Mouse (Mus musculus) right cerebral cortex, postnatal 36 days (tissue): Measurements from ENCODE around the gene Muc13.

Experiments
- DNase-seq, 2 experiments: peaks; one replicate each; pipeline ENCODE4 v3.0.0; 2022; ENCODE audit warnings: low spot score in 2 of 2, mixed read lengths in 1 of 2

Muc13 gene

DNA sequence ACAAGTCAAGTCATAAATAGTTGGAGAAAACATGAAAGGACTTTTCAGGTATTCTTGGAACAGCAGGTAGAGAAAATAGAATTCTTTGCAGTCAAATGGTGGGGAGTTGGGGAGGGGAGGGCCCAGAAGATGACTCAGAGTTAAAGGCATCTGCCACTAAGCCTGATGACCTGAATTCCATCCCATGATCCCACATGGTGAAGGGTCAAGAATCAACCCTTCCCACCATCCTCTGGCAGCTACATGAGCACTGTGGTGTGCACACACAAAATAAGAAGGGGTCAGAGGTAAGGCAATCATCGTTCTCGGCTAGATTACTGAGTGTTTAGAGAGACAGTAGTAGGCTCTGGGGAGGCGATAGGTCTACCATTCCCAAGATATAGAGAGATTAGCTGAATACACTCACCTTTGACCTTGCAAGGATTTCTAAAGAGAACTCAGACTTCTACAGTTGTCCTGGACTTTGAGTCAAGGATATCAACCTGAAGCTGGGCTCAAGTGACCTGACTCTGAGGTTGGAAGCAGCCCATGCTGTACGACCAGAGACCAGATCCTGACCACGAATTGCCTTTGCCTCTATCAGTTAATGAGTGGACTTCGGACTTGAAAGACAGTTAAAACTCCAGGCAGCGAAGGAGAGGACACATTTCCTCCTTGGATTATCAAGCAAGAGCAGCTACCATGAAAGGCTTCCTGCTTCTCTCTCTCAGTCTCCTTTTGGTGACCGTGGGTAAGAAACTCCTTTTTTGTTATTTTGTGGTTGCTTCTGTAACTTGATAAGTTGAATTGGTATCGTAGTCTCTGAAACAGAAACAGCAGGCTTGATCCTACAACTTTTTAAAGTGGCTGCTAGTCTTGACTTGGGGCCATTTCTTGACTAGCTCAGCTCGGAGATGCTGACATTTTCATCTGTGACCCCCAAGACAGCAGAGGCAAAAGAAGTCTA, at the start of gene Muc13:
TSS of gene Muc13 (plus strand) at position 192 of the 946 bp plus-strand sequence.
- no peak for DNase-seq

DNA sequence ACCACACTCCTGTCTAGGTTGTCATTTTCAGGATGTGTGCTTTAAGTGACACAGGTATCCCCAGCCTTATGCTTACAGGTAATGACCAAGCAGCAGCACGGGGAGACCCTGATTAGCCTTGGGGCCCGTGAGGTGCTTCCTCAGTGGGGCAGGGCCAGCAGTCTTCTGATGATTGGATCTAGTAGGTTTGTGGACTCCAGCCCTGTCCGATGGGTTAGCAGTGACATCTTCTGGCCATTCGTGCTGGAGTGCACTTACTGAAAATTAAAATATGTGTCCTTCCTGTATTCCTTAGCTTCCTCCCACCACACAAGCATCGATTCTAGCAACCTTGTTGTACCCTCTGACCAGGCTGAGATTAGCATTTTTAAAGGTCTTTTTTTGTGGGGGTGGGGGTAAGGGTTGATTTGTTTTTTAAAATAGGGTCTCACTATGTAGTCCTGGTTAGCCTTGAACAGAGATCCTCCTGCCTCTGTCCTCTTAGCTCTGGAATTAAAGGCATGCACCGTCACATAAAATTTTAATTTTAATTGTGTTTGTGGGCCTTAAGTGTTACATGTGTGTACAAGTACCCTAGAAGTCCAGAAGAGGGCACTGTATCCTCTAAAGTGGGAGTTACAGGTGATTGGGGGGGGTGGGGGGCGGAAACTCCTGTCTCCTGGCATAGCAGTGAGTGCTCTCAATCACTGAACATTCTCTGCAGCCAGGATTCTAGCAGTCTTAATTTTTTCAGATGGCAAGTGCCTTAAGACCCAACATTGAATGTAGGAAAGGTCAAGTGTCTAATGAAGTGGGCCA, 49.0 kb upstream of the Muc13 start:
- DNase-seq = peak in 1 of 2 experiments; percentile 42

DNA sequence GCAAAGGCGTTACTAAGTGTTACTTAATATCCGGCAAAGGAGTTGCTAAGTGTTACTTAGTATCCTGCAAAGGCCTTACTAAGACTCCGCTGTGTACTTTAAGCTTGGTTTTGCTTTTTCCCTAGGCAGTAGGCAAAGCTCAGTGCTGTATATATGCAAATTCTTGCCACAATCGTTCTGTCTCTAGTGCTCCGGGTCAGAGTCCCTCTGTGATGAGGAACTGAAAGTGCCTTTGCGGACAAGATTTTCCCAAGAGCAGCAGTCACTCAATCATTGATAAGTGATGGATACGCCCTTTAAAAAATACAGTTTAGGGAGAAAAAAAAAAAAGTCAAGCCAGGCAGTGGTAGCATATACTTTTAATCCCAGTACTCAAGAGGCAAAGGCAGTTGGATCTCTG, 48.4 kb upstream of the Muc13 start:
- no peak for DNase-seq

DNA sequence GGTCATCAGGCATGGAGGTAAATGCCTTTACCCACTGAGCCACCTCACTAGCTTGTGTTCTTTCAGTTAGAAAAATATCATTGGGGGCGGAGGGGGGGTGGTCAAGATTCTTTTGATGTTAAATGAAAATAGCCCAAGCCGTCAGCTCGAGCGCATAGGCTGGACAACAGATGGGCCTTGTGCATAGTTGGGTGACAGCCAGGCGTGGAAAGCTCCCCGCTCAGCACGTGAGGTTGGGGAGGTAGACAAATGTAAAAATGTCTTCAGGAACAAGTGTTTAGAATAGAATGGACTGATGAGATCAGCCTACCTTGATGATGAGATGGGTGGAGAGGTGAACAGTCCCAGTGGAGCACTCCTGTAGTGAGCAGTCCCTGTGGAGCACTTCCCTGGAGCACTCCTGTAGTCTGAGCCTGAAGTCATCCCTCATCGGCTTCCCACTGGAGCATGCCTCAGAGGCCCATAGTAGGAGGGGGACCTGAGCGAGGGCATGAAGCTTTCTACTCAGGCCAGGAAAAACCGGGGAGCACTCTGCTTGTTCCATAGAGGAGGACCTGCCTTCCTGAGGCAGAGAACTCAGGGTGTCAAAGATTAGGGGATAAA, 47.7 kb upstream of the Muc13 start:
- DNase-seq = peak in 1 of 2 experiments; percentile 34

DNA sequence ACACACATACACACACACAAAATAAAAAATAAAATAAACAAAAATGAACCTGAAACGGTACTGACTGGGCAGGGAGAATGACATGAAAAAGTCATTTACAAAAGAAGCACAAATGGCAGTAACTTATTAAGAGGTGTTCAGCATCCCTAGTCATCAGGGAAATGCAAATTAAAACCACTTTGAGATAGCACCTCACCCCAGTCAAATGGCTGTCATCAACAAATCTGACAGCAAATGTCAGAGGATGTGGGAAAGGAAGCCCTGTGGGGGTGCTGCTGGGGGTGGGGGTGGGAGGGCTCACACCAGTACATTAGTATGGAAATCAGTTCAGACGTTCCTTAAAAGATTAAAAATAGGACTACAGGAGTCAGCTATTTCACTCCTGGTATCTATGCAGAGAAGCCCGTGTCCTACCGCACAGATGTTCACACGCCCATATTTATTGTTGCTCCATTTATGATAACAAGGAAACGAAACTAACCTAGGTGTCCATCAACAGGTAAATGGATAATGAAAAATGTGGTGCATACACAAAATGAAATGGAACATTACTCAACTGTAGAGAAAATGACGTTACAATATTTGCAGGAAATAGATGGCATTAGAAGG, 46.4 kb upstream of the Muc13 start:
- no peak for DNase-seq

DNA sequence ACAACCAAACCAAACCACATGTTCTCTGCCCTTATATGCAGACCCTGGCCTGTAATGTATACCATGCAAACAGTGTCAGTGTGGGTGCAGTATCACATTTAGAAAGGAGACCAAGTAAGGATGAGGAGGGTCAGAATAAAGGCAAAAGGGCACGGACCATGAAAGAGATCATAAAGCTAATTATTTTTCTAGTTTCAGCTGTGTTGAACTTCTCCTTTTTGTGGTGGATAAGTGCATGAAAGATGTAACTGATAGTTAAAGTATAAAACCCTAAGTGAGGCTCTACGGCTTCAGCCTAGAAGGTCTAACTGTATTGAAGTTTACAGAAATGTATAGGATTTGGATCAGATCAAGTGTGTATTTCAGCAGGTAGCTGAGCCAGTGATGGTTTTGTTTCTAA, 45.8 kb upstream of the Muc13 start:
- DNase-seq = no peak

DNA sequence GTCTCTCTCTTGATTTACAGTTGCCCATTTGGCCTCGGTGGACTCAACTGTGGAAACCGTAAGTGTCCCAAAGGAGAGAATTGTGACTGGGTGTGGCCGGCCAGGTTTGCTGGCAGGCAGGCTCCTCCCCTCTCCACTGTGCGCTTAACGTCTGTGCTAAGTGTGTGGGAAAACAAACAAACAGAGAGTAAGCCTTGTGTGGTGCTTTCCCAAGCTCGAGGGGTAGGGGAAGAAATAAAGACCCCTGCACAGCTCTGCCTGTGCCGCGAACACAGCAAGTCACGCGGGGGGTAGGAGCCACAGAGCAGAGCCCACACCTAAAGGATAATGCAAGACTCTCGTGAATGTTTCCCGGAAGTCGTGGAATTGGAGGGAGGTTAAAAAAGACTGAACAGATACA, 42.7 kb upstream of the Muc13 start:
- DNase-seq = no peak

DNA sequence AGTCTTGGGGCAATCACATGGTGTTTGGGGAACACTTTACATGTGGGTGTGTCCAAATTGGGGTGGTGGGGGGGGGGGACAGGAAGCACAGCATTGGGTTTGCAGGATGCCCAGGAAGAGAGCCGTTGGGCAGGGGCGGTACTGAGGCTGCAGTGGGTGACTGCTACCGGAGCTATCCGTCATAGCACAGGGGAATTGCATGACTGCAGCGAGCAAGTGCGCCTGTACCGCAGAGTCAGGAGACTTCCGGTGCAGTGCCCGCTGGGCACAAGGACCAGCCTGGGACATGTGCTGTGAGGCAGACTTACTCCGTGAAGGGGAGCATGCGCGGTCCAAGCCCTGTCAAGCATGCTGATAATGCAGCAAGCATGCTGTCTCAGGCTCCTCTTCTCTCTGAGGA, 42.2 kb upstream of the Muc13 start:
- no peak for DNase-seq

DNA sequence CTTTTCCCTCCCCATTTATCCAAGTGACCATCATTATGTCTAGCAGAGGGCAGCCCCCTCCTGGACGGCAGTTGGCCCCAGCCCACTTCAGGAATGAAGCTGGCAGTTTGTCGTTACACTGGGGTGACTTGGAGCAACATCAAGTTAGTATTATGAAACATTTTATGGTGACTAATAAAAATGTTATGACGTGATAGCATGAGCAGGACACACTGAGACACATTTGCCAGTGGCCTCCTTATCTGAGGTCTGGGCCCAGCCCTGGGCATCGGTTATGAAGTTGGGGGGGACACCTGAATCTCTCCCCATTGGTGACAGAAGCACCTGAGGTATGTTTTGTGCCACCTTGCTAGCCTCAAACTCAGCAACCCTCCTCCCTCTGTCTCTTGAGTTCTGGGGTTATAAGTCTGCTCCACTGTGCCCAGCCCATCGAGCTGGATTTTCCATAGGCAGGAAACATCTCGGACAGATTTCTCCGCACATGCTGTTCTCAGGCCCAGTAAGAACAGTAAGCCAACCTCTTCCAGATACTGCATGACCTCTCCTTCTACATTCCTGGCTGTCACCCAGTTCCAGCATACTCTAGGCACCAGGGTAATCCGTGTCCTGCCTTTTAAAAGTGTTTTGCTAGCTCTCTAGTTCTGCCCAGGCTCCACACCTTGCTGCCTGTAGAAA, 40.8 kb upstream of the Muc13 start:
- no peak for DNase-seq

DNA sequence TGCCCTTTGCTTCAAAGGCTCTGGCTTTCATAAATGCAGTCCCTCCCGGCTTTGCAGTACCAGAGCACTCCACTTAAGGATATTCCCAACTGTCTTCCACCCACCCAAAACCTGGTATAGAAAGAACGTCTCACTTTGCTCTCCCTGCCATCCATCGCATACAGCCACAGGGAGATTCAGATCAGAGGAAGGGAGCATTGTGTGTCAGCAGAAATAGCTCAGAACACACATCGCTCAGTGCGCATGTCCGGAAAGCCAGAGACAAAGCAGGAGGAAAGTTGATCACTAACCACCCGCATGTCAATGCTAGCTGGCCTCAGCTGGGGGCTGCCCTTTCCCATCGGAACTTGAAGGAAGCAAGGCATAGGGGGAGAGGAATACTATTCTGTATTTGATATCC, 38.5 kb upstream of the Muc13 start:
- DNase-seq = peak in 1 of 2 experiments; percentile 53

DNA sequence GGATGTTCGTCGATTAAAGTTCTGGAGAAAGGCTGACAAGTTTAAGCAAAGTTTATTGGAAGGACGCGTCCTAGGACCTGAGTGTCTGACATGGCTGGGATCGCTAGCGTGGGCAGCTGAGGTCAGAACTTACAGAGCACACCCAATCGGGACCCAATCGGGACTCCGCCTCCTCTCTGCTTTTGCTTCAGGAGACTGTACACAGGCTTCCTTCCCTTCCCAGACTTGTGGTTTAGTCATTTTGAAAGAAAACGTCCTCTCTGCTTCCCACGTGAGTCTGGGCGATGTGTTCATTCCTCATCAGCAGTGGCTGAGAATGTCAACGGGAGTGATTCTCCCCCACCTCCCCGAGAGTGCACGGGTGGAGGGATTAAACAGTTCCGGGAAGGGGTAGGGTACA, 37.9 kb upstream of the Muc13 start:
- no peak for DNase-seq

DNA sequence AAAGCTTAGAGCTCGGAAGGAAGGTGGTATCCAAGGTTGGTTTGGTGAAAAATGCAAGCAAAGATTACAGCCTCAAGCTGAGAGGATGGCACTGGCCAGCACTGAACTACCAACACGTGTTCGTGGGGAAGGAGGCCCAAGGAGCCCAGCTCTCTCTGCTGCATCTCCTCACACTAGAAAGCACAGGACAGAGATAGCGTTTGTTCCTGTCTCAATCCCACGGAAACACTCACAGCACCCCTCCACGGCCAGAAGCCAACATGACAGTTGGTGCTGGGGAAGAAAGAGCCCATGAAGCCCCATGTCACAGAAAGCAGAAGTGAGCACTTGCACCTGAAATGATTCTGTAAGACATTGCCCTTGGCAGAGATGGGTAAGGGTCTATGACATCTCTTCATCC, 37.4 kb upstream of the Muc13 start:
- DNase-seq = no peak

DNA sequence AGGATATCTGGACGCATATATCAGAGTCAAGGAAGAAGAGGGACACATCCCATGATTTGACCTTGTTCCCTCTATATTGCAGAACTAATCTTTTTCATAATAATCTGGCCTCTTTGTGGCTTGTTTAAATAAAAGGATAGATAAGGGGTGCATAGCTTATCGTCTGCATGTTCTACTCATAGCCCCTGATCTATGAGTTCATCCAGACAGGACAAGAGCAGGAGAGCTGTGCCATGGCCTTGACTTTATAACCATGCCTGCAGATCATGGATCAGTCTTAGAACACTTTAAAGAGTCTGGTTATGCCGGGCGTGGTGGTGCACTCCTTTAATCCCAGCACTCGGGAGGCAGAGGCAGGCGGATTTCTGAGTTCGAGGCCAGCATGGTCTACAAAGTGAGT, 34.6 kb upstream of the Muc13 start:
- DNase-seq = no peak

DNA sequence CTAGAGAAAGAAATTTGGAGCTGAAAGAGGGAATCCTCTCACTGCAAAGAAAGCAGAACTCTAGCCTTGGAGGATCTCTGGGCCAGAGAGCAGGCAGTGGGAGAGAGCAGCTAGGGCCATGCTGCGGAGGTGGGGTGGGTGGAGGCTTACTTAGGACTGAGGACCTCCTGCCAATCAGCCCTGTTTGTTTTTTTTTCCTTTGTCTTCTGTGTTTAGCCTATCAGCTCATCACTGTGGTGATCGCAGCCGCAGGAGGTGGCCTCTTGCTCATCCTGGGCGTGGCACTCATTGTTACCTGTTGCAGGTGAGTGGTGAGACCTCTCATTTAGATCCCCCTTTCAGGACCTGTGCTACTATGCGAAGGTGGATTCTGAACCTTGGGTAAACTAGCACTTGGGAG, 33.3 kb upstream of the Muc13 start:
- DNase-seq = no peak

DNA sequence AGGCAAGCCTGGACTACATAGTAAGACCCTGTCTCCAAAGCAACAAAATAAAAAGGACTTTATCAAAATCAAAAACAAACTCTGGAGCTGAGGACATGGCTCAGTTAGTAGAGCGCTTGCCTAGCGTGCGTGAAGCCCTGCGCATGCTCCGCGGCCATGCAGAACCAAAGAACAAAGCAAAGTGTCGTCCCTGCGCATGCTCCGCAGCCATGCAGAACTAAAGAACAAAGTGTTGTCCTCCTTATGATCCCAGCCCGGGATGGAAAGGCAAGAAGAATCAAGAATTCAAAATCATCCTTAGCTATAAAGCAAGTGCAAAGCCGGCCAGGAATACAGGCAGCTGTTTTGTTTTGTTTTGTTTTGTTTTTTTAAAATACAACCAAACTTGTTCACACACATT, 32.8 kb upstream of the Muc13 start:
- DNase-seq = no peak

DNA sequence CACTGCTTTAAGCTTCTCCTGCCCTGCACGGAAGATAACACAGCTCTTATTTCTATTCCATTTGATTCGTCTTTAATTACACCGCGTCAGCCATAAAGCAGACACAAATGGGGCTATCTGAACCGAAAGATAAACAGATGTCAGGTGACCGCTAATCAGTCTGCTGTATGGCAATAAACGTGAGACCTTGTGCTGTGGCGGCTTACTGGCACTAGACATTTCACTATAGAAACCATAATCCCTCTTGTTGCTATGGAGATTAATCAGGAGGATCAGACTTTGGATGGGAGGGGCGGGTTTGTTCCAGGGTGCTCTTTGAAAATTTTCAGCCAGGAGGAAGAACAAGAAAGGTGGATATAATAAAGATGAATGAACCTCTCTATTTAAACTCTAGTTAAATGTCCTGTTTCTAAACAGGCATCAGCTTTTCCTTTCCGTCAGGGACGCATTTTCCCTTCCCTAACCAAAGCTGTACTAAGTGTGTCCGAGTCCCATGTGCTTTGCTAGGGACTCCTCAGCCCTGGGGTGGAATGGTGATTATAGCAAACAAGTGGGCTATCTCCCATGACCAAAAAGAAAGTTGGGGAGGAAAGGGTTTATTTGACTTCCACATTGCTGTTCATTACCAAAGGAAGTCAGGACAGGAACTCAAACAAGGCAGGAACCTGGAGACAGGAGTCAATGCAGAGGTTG, 29.2 kb upstream of the Muc13 start:
- no peak for DNase-seq

DNA sequence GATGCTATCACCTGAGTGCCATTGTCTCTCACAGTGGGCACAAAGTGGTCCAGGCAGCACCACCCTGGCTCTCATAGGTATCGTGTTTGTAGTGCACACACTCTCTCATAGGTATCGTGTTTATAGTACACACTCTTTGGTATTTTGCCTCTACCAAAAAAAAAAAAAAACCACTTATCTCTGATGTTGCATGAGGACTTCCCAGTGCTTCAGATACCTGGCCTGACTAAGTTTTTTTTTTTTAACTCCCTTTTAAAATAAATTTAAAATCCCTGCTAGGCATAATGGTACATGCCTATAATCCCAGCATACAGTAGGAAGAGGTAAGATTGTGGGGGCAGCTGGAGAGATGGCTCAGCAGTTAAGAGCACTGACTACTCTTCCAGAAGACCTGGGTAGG, 28.4 kb upstream of the Muc13 start:
- DNase-seq = no peak

DNA sequence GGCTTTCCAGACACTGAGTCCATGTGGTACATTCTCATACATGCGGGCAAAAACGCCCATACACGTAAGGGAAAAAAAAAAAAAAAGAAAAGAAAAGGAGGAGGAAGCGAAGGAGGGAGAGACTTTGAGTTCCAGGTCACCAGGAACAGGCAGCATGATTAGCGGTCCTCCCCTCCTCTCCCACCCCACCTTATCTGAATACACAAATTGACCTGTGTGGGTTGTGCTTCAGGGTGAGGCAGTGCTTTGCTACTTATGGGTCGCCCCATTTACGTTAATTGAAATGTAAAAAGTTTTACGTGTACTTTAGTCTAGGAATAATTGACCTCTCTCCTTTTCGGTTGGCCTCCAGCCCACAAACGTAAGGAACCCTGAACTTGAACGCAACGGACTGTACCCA, 27.5 kb upstream of the Muc13 start:
- DNase-seq = no peak

DNA sequence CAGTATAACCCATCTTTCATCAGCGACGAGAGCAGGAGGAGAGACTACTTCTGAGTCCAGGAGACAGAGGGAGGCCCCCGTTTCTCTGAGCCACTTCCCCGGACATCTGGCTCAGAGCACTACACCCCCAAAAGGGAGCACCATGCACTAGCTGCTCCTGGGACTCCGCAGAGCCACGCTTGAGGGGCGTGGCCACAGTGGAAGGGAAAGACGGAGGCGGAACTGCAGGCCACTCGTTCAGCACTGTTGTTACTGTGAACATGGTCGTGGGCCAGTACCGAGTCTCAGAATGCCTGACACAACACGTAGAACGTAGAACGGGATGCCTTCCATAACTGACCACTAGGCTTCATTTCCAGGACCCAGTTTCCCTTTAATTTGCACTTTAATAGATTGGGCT, 27.1 kb upstream of the Muc13 start:
- DNase-seq = no peak

DNA sequence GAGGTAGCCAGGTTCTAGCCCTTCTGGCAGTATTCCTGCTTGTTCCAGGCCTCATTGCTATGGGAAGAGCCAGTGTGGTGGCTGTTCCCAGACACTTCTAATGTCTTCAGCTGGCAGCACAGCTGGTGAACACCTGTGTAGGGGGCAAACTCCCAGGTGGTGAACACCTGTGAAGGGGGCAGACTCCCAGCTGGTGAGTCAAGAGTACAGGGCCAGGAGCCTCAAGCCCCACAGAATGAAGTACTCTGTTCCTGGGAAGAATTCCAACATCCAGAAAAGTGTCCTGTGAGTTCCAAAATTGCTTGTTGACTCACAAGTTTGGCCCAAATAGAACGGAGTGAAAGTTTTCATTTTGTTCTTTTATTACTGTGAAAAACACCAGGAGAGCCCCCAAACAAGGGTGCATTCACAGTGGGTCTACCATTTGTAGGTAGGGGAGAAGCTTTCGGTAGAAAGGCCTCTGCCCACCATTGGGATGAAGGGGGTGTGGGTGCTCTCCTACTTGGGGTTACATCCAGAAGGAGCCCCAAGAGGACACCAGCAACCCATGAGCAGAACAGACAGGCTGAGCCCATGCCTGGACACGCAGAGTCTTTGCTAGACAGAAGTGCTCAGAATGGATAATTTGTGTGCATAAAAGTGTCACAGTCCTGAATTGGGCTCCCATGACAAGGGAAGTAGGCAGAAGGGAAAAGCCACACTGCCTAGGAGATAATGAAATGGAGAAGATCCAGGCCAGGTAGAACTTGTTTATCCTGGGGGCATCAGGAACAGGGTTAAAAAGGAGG, 25.2 kb upstream of the Muc13 start:
- no peak for DNase-seq
